Mouse (Mus musculus) testis, adult 2 months (tissue): Measurements from ENCODE around the gene Sik1.

Experiments used
- CTCF ChIP-seq: fragments of 200-500 bp; IDR thresholded peaks from 2 replicates; pipeline ENCODE4 v1.5.1; 2012; ENCODE audit warnings: low read depth, mild to moderate bottlenecking, inconsistent platforms, low read length, moderate library complexity; ENCODE audit not compliant: control insufficient read depth, insufficient read depth, insufficient replicate concordance
- POLR2A ChIP-seq: fragments of 200-500 bp; IDR thresholded peaks from 2 replicates; pipeline ENCODE4 v1.6.1; 2012; ENCODE audit warnings: low read depth, mild to moderate bottlenecking, inconsistent platforms, low read length, moderate library complexity; ENCODE audit not compliant: control insufficient read depth

- TF ChIP-seq CTCF (no peak), POLR2A (no peak)
Measured at GRCm38 (mm10) chr17:31890311-31890951, 34.8 kb upstream of the Sik1 start.
